Mouse (Mus musculus) monocyte, adult 2 months (primary cell): ENCODE data around the gene A730061H03Rik.
A peak's percentile ranks its signal among the peaks of the same experiment; 100 is the strongest.

ENCODE experiments used
- DNase-seq, 2 experiments: peaks; one replicate each; pipeline ENCODE4 v3.0.0; 2022; ENCODE audit warnings: low spot score in 2 of 2, low read depth in 1 of 2

A730061H03Rik gene

GRCm38 (mm10) chr14:55581981-55582681, 21.9 kb upstream of the A730061H03Rik start:
- DNase-seq = no peak

GRCm38 (mm10) chr14:55580731-55581130, 20.5 kb upstream of the A730061H03Rik start:
- DNase-seq = no peak

- no peak for DNase-seq
These were observed 19.6 kb upstream of the A730061H03Rik start for GRCm38 (mm10) chr14:55579511-55580496.

GRCm38 (mm10) chr14:55578668-55579269, 18.6 kb upstream of the A730061H03Rik start:
- DNase-seq = no peak

- DNase-seq = peak in 1 of 2 experiments; percentile 47
These were observed 17.9 kb upstream of the A730061H03Rik start, which contains the start of gene Psme1 for GRCm38 (mm10) chr14:55577871-55578667. Gene Psme1 (plus strand): TSS chr14:55578123.

GRCm38 (mm10) chr14:55576376-55576775, 16.2 kb upstream of the A730061H03Rik start:
- no peak for DNase-seq

GRCm38 (mm10) chr14:55575711-55576110, 15.5 kb upstream of the A730061H03Rik start:
- DNase-seq = no peak

DNA sequence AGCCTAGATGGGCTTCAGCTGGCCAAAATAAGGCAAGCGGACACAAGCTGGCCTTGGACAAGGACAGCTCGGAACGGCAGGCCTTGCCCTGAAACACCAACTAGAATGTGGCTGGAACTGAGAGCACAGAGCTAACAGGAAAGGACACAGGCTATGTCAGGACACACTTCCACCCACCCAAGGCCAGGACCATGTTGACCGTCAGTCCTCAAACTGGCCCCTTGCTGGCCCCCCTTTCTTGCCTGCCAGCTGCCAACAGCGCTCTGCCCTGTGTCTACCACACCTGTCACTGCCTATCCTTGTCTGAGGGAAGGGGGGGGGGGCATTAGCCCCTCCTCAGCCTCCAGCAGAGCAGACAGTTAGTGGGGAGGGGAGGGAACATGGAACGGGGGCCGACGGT, 15.1 kb upstream of the A730061H03Rik start, which contains the start of gene Fitm1:
TSS of gene Fitm1 (plus strand) at position 316 of the 400 bp plus-strand sequence.
- no peak for DNase-seq

GRCm38 (mm10) chr14:55571760-55572159, 11.6 kb upstream of the A730061H03Rik start:
- DNase-seq = no peak

GRCm38 (mm10) chr14:55570588-55570987, 10.4 kb upstream of the A730061H03Rik start:
- no peak for DNase-seq

DNA sequence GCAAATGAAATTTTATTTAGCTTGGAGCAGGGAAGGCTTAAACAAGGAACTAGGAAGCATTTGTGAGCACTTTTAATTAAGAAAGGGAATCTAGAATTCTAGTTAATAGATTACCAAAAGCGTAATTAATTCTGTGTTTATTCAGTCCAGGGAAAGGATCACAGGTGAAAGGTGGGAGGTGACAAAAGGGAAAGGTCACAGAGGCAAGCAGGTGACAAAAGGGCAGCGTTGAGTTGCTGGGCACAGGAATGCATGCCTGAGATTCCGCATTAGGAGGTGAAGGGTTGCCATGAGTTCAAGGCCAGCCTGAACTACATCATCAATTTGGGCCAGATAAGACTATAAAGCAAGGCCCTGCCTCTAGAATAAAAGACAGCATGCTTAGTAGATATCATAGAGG, 7.3 kb upstream of the A730061H03Rik start:
- DNase-seq = no peak

- no peak for DNase-seq
These were observed 5.5 kb upstream of the A730061H03Rik start for GRCm38 (mm10) chr14:55565748-55566147.

DNA sequence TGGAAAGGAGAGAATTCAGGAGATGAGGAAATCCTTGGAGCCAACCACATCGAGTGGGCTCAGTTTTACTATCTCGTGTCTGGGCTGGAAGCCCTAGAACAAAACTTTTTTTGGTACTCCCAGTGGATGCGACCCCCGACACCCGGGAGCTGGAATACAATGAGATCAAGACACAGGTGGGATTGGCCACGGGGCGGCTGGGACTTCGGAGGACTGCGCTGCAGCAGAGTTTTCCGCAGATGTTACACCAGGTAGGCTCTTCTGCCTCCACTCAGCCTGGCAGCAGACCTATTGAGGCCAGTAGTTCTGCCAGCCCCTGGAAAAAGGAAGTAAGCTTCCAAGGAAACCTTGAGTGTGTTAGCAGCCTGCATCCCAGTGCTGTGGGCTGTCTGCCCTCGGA, 3.0 kb upstream of the A730061H03Rik start:
- DNase-seq = no peak

DNA sequence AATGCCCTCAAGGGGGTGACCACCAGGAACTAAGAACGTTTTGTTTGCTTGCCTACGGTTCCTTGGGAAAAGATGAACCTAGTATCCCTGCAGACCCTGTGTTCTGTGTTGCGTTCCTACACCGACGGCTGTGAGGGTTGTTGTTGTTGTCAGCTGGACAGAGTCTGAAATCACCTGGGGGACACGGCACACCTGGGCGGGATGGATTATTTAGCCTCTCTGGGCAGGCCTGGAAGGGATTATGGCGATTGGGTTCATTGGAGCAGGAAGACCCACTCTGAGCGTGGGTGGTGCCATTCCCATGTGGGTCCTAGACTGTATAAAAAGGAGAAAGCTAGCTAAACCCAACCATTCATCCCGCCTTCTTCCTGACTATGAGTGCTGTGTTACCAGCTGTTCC, 1.7 kb upstream of the A730061H03Rik start:
- DNase-seq = no peak

DNA sequence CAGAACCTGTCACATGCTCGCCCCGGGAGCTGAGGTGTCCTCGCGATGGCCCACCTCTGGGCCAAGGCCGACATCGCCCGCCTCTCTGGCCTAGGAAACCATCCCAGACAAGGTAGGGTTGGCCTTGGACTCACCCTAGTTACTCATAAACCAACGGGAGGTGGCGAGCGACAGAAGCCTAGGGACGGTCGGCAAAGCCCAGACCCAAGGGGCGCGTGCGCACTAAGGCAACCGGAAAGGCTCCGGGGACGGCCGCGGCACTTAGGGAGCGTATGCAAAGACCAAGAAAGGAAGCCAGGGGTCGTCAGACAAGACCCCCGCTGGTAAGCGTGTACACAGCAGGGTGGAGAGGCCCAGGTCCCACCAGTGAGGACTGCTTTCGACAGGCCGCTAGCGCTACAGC, 406 bp downstream of the A730061H03Rik start, which contains the start of gene Dcaf11:
TSS of gene Dcaf11 (plus strand) at position 208 of the 403 bp plus-strand sequence.
- DNase-seq = peak; percentile 77 to 84

GRCm38 (mm10) chr14:55558740-55559448, 1.3 kb downstream of the A730061H03Rik start:
- no peak for DNase-seq

- DNase-seq = no peak
These were observed 2.6 kb downstream of the A730061H03Rik start for GRCm38 (mm10) chr14:55557587-55557986.

DNA sequence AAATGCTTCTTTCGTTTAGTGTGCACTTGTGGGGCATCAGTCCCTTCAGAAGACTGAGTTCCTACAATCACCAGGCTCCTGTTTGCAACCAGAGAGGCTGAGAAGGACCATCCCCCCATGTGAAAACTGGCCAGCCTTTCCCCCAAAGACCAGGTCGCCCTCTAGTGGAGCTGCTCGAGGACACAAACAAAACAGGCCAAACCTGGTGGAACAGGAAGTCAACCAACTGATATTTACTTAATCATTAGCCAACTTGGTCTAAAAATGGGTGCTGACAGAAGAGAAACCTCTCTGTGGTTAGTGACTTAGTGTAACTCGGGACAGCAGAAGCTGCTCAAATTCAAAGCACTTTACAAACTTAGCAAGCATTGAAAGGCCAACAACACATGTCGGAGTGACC, 3.2 kb downstream of the A730061H03Rik start:
- DNase-seq = peak; percentile 68 to 78

DNA sequence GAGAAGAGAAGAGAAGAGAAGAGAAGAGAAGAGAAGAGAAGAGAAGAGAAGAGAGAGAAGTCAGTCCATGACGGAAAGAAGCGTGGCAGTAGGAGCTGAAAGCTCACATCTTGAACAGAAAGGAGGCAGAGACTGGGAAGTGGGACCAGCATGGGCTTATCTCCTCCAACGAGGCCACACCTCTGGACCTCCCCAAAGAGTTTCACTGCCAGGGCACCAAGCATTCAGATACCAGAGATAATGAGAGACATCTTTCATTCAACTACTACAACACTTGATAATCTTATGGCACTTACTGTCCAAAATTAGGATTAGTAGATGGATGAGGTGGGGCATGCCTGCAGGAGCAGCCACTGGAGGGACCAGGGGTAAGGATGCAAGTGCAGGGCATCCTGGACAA, 4.4 kb downstream of the A730061H03Rik start:
- DNase-seq = no peak

DNA sequence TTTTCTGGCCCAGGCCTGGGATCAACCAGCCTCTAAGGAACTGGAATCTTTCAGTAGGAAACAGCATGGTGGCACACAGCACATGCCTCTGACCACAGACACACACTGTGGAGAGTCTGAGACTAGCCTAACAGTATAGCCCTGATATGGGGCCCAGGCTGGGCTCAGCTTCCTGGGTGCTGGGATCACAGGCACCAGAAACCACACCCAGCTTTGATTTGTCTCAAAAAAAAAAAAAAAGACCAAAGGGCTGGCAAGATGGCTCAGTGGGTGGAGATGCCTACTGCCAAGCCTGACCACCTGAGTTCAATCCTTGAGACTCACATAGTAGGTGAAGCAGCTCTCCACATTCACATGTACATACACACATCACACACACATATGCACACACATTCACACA, 5.6 kb downstream of the A730061H03Rik start:
- DNase-seq = no peak
